Mouse (Mus musculus): ENCODE measurements around the gene Ifitm5. TPM values are rescaled to one million over a fixed set of nuclear protein-coding genes. Genes with fewer than 3 reads are reported as not detected.
"Not testable (repeated sequence)": the region's sequence is repeated elsewhere in the genome, so short reads cannot be mapped to it uniquely, and the experiment has no call there.

Ifitm5 gene
- polyA plus RNA-seq, 1 experiment from 2014 or later = 0.39 TPM

DNA sequence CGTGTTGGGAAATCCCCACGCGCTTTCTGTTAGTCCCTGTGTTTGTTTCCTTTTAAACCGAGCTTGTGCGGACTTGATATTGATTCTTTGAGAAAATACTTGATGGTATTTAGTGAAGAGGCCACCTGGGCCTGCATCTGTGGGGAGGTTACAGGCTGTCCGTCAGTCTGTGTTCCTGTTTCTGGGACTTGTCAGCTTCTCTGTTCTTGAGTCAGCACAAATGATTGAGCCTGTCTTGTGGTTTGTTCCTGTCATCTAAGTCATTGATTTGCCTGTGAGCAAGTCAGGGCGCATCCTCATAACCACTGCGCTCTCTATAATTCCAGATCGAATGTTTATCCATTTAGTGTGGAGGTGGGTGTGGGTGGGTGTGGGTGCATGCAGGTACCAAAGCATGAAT is 26.6 kb upstream of the Ifitm5 start:
- not testable (repeated sequence) for H3K9ac ChIP-seq; H3K4me2 ChIP-seq; H3K4me3 ChIP-seq (replicated peaks); H3K27me3 ChIP-seq; ATAC-seq (ENCODE audit: insufficient read depth); H3K4me1 ChIP-seq (replicated peaks); H3K36me3 ChIP-seq (replicated peaks); H3K9me3 ChIP-seq (replicated peaks); H3K27ac ChIP-seq (replicated peaks)
- 60% methylated on average over 9 of the region's 9 CpGs for WGBS (ENCODE audit: insufficient replicate concordance)

DNA sequence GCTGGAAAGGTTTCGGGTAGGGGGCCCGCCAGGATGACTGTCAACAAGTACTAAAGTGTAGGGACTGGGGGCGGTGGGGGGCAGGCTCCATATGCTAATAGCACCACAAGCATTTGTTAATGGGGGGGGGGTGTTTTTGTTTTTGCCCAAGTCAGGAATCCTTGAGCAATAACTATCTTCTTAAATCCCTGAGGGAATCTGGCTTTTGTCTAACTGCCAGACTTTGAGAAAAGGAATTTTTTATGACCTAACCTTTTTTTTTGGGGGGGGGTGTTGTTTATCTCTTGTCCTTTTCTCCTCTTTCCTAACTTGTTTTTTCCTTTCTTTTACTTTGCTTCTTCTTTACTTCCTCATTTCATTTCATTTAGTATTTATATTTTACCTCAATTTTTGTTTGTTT is 25.4 kb upstream of the Ifitm5 start:
- Histone ChIP-seq H3K4me1 (replicated peaks) (peaks cover 12% of the 10 kb centered on the region), H3K27me3 (no peaks in the 10 kb centered on the region), H3K27ac (replicated peaks) (no peak overlapping the region), H3K9me3 (replicated peaks) (no peaks in the 10 kb centered on the region), H3K36me3 (replicated peaks) (no peaks in the 10 kb centered on the region), H3K4me3 (replicated peaks) (no peak overlapping the region), H3K9ac (no peak overlapping the region), H3K4me2 (no peak overlapping the region)
- 48% methylated on average over 3 of the region's 3 CpGs for WGBS (ENCODE audit: insufficient replicate concordance)
- ATAC-seq (ENCODE audit: insufficient read depth) = no peak

DNA sequence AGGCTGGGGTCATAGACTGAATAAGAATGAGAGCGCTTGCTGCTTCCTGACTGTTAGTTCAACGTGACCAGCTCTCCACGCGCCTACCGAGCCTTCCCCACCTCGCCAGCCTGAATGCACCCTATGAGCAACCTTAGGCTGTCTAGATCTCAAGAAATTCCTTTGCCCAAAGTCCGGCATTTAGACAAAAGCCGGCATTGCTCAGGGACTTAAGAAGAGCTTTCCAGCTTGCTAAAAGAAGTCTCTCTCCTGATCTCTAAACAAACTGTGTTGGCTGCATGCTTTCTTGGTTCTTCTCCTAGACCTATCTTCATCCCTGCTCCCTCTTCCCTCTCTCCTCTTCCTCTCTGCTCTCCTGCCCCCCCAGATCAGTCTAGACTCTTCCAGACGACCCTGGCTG is 24.8 kb upstream of the Ifitm5 start:
- no peak overlapping the region for H3K4me3 ChIP-seq (replicated peaks)
- H3K27ac ChIP-seq (replicated peaks) = no peak overlapping the region
- H3K9me3 ChIP-seq (replicated peaks) = no peaks in the 10 kb centered on the region
- no peaks in the 10 kb centered on the region for H3K27me3 ChIP-seq
- H3K4me2 ChIP-seq = no peak overlapping the region
- 24% methylated on average over 9 of the region's 9 CpGs for WGBS (ENCODE audit: insufficient replicate concordance)
- ATAC-seq (ENCODE audit: insufficient read depth) = no peak
- no peaks in the 10 kb centered on the region for H3K36me3 ChIP-seq (replicated peaks)
- no peak overlapping the region for H3K9ac ChIP-seq
- peaks cover 16% of the 10 kb centered on the region for H3K4me1 ChIP-seq (replicated peaks)

DNA sequence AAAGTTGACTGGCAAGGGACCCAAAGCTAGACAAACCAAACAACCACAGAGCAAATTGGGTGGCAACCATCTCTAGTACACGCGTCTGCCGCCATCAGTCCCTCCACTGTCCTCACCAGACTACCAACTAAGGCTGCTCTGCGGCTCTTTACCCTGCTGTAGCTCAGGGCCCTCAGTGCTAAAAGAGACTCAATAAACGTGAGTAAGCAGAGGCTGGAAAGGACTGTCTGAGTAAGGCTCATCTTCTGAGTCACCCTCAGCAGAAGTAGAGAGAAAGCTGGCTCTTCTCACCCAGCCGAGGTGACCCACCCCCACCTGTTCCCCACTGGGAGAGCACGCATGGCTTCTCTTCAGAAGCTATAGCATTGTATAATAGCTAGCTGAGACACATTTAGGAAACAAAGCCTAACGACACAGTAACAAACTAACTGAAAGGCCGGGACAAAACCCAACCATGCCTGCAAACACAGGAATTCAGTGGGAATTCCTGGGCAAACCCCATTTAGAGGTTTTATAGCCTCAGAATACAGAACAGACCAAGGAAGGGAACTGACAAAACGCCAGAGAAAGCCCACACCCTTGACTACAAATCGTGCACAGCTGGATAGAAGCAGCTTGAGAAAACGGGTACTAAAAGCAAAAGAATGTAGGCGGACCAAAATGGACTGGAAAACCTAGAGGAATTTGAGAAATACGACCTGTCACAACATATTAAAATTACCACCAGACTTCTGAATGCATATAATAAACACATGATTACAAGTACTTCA is 23.5 kb upstream of the Ifitm5 start:
- 50% methylated on average over 14 of the region's 14 CpGs for WGBS (ENCODE audit: insufficient replicate concordance)
- Histone ChIP-seq H3K27ac (replicated peaks) (no peak overlapping the region), H3K9me3 (replicated peaks) (no peaks in the 10 kb centered on the region)

DNA sequence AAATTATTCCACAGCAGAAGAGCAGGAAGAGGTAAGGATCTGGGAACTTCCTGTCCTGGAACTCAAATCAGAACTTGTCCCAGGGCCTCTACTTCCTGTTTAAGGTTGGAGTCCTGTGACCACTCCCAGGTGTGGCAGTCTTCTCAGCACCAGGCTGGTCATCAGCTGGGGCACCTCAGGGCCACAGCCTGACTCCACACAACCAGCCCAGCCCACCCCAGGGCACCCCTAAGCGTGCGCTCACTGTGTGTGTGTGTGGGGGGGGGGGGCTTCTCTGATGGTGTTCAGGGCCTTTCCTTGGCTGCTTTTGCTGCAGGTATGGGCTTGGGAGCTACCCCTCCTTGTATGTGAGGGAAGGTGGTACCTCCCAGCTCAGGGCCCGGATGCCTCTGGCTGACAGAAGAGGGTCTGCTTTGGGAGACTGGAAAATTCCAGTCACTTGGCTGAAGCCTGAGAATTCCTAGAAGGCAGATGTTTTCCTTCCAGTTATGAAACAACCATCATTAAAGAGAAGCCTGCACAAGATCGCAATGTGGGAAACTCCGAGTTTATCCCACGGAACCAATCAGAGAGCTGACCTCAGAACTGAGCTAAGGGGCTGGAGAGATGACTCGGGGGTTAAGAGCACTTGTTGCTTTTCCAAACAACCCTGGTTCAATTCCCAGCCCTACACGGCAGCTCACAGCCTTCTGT is 21.5 kb upstream of the Ifitm5 start:
- H3K4me3 ChIP-seq (replicated peaks) = no peak overlapping the region
- no peak for ATAC-seq (ENCODE audit: insufficient read depth)
- 77% methylated on average over 8 of the region's 8 CpGs for WGBS (ENCODE audit: insufficient replicate concordance)
- H3K4me2 ChIP-seq = no peak overlapping the region
- 0 out of 2 replicates have a peak overlapping the region, but pooled peaks have one; percentile 34 for H3K27ac ChIP-seq (replicated peaks)
- H3K9ac ChIP-seq = no peak overlapping the region
- H3K4me1 ChIP-seq (replicated peaks) = peaks cover 28% of the 10 kb centered on the region
- no peaks in the 10 kb centered on the region for H3K36me3 ChIP-seq (replicated peaks)
- no peaks in the 10 kb centered on the region for H3K27me3 ChIP-seq
- H3K9me3 ChIP-seq (replicated peaks) = no peaks in the 10 kb centered on the region

More for the DNA sequence above, 23.5 kb upstream of the Ifitm5 start:
- Histone ChIP-seq H3K4me1 (replicated peaks) (peaks cover 23% of the 10 kb centered on the region), H3K9ac (no peak overlapping the region), H3K27me3 (no peaks in the 10 kb centered on the region), H3K4me2 (no peak overlapping the region), H3K4me3 (replicated peaks) (no peak overlapping the region), H3K36me3 (replicated peaks) (no peaks in the 10 kb centered on the region)
- ATAC-seq (ENCODE audit: insufficient read depth) = no peak

DNA sequence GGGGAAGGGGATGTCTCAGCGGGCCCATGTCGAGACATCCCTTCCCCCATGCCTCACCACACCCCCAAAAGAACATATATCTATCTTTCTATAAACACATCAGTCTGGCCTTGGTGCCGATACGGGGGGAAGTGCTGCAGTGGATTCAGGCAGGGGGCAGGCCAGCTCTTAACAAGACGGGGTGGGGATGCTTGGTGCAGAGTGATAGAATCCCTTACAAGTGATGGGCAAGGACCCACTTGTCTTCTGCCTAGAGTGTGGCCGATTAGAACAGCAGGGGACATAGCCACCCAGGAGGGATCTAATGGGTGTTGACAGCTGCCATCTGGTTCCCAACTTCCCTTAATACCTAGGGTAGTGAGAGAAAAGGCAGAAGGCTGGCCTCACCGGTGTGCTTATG is 20.8 kb upstream of the Ifitm5 start:
- Histone ChIP-seq H3K27ac (replicated peaks) (no peak overlapping the region), H3K4me2 (no peak overlapping the region), H3K4me1 (replicated peaks) (peaks cover 28% of the 10 kb centered on the region), H3K36me3 (replicated peaks) (no peaks in the 10 kb centered on the region), H3K27me3 (no peaks in the 10 kb centered on the region), H3K9me3 (replicated peaks) (no peaks in the 10 kb centered on the region), H3K9ac (no peak overlapping the region), H3K4me3 (replicated peaks) (no peak overlapping the region)
- no peak for ATAC-seq (ENCODE audit: insufficient read depth)
- 33% methylated on average over 7 of the region's 7 CpGs for WGBS (ENCODE audit: insufficient replicate concordance)

DNA sequence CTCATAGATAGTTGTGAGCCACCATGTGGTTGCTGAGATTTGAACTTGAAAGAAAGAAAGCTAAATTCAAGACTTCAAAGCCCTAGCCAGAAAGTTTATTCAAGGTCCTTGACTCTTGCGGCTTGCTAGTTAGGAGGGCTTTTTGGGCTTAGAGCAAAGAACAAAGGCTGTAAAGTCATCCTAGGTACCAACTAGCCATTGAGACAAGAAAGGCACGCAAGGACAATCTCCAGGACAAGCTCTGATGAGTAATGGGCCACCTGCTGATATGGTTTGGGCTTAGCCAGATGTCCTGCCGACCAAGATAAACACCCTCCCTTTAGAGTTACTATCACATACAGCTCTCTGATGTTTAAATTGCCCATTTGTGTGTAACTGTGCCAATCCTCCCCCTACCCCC is 18.6 kb upstream of the Ifitm5 start:
- H3K9me3 ChIP-seq (replicated peaks); H3K36me3 ChIP-seq (replicated peaks); H3K27me3 ChIP-seq; H3K9ac ChIP-seq; H3K27ac ChIP-seq (replicated peaks); H3K4me2 ChIP-seq; H3K4me3 ChIP-seq (replicated peaks); ATAC-seq (ENCODE audit: insufficient read depth): not testable (repeated sequence)
- H3K4me1 ChIP-seq (replicated peaks) = peaks cover 28% of the 10 kb centered on the region
- WGBS (ENCODE audit: insufficient replicate concordance) = 25% methylated on average over 3 of the region's 3 CpGs

DNA sequence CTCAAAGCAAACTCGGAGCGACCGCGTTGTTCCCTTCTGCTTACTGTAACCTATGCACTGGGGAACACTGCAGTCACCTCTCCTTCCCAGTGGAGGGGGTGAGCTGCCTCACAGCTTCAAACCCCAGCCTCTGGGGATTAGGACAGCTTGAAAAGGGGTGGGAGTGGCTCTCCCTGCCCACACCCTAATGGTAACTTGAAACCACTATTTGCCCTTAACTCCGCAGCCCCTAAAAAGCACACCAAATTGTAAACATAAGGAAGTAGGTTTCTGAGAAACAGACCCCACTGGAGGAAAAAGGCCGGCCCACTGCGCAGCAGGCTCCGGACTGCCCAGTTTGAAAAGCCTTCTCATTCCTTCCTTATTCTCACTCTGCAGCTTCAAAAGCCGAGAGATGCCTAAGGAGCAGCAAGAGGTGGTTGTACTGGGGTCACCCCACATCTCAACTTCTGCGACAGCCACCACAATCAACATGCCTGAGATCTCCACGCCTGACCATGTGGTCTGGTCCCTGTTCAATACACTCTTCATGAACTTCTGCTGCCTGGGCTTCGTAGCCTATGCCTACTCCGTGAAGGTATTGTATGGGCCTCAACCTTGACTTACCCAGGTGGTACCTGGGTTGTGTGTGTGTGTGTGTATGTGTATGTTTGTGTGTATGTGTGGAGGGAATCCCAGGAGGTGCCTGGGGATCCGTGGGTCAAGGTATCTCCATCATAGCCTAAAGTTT is 17.9 kb upstream of the Ifitm5 start:
- Histone ChIP-seq H3K36me3 (replicated peaks) (no peaks in the 10 kb centered on the region), H3K9me3 (replicated peaks) (no peaks in the 10 kb centered on the region), H3K4me3 (replicated peaks) (no peak overlapping the region), H3K27ac (replicated peaks) (no peak overlapping the region), H3K4me1 (replicated peaks) (peaks cover 28% of the 10 kb centered on the region), H3K27me3 (no peaks in the 10 kb centered on the region), H3K9ac (no peak overlapping the region), H3K4me2 (no peak overlapping the region)
- 13% methylated on average over 14 of the region's 14 CpGs for WGBS (ENCODE audit: insufficient replicate concordance)
- ATAC-seq (ENCODE audit: insufficient read depth) = no peak

DNA sequence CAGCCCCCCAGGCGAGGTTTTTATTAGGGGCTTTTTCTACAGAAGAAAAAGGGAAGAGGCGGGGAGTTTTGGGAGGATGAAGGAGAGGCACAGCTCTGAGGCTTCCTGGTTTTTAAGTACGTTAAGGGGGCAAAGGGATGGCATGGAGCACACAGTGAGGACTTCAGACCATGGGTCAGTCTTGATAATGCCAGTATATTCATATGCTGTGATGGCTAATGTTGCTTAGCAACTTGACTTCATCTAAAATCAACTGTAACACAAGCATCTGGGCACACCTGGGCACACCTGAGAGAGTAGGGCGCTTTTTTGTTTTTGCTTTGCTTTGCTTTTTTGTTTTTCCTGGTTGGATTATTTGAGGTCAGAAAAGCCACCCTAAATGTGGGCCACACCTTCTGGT is 16.8 kb upstream of the Ifitm5 start, which contains the start of gene Ifitm1:
TSS of gene Ifitm1 (plus strand) at position 301 of the 400 bp plus-strand sequence.
- no peak within 1 kb of the TSS for H3K4me3 ChIP-seq (replicated peaks)
- peaks cover 28% of the 10 kb centered on the region for H3K4me1 ChIP-seq (replicated peaks)
- no peaks in the 10 kb centered on the region for H3K36me3 ChIP-seq (replicated peaks)
- no peak within 1 kb of the TSS for H3K4me2 ChIP-seq
- H3K27ac ChIP-seq (replicated peaks) = no peak within 1 kb of the TSS
- H3K9me3 ChIP-seq (replicated peaks) = no peaks in the 10 kb centered on the region
- H3K9ac ChIP-seq = no peak within 1 kb of the TSS
- 63% methylated on average over 4 of the region's 4 CpGs for WGBS (ENCODE audit: insufficient replicate concordance)
- ATAC-seq (ENCODE audit: insufficient read depth) = no peak
- no peaks in the 10 kb centered on the region for H3K27me3 ChIP-seq

DNA sequence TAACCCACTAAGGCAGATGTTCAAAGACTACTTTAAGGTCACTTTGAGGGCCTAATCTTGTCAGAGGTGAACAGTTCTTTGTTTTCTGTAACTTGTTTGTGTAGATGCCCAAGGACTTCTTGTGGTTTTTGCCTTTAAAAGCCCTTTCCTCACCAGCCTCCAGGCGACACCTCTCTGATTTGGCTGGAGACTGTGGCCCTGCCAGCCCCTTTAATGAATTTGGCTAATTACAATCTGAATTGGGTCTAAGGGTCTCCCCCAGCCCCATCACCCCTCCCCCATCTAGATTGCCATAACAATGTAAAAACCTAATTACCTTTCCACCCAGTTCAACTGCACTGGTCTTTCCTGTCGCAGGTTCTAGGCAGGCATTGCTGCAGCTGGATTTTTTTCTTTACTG is 12.6 kb upstream of the Ifitm5 start:
- WGBS (ENCODE audit: insufficient replicate concordance) = 65% methylated on average over 2 of the region's 2 CpGs
- Histone ChIP-seq H3K27ac (replicated peaks) (no peak overlapping the region), H3K9me3 (replicated peaks) (no peaks in the 10 kb centered on the region), H3K27me3 (no peaks in the 10 kb centered on the region), H3K36me3 (replicated peaks) (no peaks in the 10 kb centered on the region), H3K4me1 (replicated peaks) (0 out of 2 replicates have a peak, but pooled peaks cover under 1% of the 10 kb centered on the region), H3K4me2 (no peak overlapping the region), H3K9ac (no peak overlapping the region), H3K4me3 (replicated peaks) (no peak overlapping the region)
- ATAC-seq (ENCODE audit: insufficient read depth) = no peak

DNA sequence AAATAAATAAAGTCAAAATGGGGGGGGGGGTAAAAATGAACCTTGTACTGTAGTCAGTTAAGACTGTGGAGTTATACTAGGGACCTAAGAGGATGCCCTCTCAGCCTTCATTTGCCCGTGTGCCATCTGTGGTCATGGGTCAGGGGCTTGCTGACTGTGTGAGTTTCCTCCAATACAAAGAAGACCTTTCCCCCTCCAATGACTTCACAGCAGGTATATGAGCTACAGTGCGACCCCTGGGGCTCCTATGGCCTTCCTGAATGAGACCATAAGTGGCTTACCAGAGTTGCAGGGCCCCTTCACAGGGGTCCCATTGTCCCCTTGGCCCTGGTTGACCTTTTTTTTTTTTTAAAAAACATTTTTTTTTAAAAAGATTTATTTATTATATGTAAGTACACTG is 11.3 kb upstream of the Ifitm5 start:
- H3K4me2 ChIP-seq = no peak overlapping the region
- no peaks in the 10 kb centered on the region for H3K36me3 ChIP-seq (replicated peaks)
- no peak for ATAC-seq (ENCODE audit: insufficient read depth)
- no peaks in the 10 kb centered on the region for H3K27me3 ChIP-seq
- no peaks in the 10 kb centered on the region for H3K9me3 ChIP-seq (replicated peaks)
- peaks cover 7% of the 10 kb centered on the region for H3K4me1 ChIP-seq (replicated peaks)
- H3K4me3 ChIP-seq (replicated peaks) = no peak overlapping the region
- 63% methylated on average over 2 of the region's 2 CpGs for WGBS (ENCODE audit: insufficient replicate concordance)
- no peak overlapping the region for H3K9ac ChIP-seq
- H3K27ac ChIP-seq (replicated peaks) = no peak overlapping the region

All from liver, embryonic 15.5 days (tissue).